Mouse (Mus musculus): ENCODE results near the gene Gskip. TPM values are rescaled to one million over a fixed set of nuclear protein-coding genes. Genes with fewer than 3 reads are reported as not detected.

Gene Gskip
- polyA plus RNA-seq, 1 experiment from 2014 or later, result 36.5 TPM

GRCm38 (mm10) chr12:105725736-105726135 is 41.1 kb downstream of the Gskip start:
- Histone ChIP-seq H3K9me3 (no peaks in the 10 kb centered on the region), H3K4me1 (no peaks in the 10 kb centered on the region), H3K4me3 (no peak overlapping the region), H3K4me2 (replicated peaks) (no peak overlapping the region), H3K9ac (no peak overlapping the region), H3K27ac (no peak overlapping the region), H3K27me3 (no peaks in the 10 kb centered on the region), H3K36me3 (no peaks in the 10 kb centered on the region)
- ATAC-seq (ENCODE audit: insufficient number of reproducible peaks, insufficient read depth, low FRiP score, low TSS enrichment), result no peak
- WGBS, result 77% methylated on average over 13 of the region's 13 CpGs

GRCm38 (mm10) chr12:105727268-105727667 is 42.6 kb downstream of the Gskip start:
- Histone ChIP-seq H3K27ac (no peak overlapping the region), H3K9me3 (no peaks in the 10 kb centered on the region), H3K4me2 (replicated peaks) (no peak overlapping the region), H3K27me3 (no peaks in the 10 kb centered on the region), H3K9ac (no peak overlapping the region), H3K4me3 (no peak overlapping the region), H3K4me1 (no peaks in the 10 kb centered on the region), H3K36me3 (no peaks in the 10 kb centered on the region)
- 78% methylated on average over 3 of the region's 3 CpGs for WGBS
- no peak for ATAC-seq (ENCODE audit: insufficient number of reproducible peaks, insufficient read depth, low FRiP score, low TSS enrichment)

- no peak overlapping the region for H3K4me3 ChIP-seq
- no peak overlapping the region for H3K27ac ChIP-seq
- ATAC-seq (ENCODE audit: insufficient number of reproducible peaks, insufficient read depth, low FRiP score, low TSS enrichment), result no peak
- H3K9me3 ChIP-seq, result no peaks in the 10 kb centered on the region
- no peaks in the 10 kb centered on the region for H3K36me3 ChIP-seq
- H3K27me3 ChIP-seq, result no peaks in the 10 kb centered on the region
- WGBS, result 28% methylated on average over 8 of the region's 8 CpGs
- no peak overlapping the region for H3K9ac ChIP-seq
- H3K4me2 ChIP-seq (replicated peaks), result no peak overlapping the region
- no peaks in the 10 kb centered on the region for H3K4me1 ChIP-seq
Observed at GRCm38 (mm10) chr12:105727964-105728363, 43.3 kb downstream of the Gskip start.

DNA sequence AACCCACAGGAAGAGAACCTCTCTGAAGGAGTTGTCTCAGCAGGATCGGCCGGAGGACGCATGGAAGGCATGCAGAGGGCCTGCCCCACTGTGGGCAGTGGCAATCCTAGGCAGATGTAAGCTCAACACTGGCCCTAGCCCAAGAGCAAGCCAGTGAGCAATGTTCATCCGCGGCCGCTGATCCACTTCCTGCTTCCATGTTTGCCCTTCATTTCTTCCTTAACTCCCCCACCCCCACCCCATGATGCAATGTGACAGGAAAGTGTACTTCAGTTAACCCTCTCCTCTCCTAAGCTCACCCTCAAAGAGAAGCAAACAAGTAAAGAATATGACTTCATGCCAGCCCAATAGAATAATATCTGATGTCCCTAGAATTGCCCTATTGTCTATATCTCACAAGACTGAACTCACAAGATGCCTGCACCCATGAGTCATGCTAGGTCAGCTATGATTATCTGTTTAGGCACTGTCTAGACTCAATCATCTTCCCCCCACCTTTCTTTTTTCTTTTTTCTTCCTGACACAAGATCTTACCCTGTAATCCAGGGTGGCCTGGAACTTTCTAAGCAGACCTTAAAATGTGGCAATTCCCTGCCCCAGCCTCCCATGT is 46.3 kb downstream of the Gskip start:
- WGBS, result 80% methylated on average over 6 of the region's 6 CpGs
- no peak for ATAC-seq (ENCODE audit: insufficient number of reproducible peaks, insufficient read depth, low FRiP score, low TSS enrichment)
- no peaks in the 10 kb centered on the region for H3K27me3 ChIP-seq

GRCm38 (mm10) chr12:105733370-105734159 is 48.9 kb downstream of the Gskip start:
- WGBS, result 79% methylated on average over 9 of the region's 9 CpGs
- no peaks in the 10 kb centered on the region for H3K36me3 ChIP-seq
- no peak overlapping the region for H3K4me3 ChIP-seq
- no peaks in the 10 kb centered on the region for H3K27me3 ChIP-seq
- H3K4me2 ChIP-seq (replicated peaks), result no peak overlapping the region
- H3K9me3 ChIP-seq, result no peaks in the 10 kb centered on the region
- H3K9ac ChIP-seq, result no peak overlapping the region
- no peak overlapping the region for H3K27ac ChIP-seq
- H3K4me1 ChIP-seq, result no peaks in the 10 kb centered on the region
- ATAC-seq (ENCODE audit: insufficient number of reproducible peaks, insufficient read depth, low FRiP score, low TSS enrichment), result no peak

More for the DNA sequence above, 46.3 kb downstream of the Gskip start:
- no peaks in the 10 kb centered on the region for H3K9me3 ChIP-seq
- no peak overlapping the region for H3K27ac ChIP-seq
- no peak overlapping the region for H3K4me3 ChIP-seq
- H3K9ac ChIP-seq, result no peak overlapping the region
- H3K4me1 ChIP-seq, result no peaks in the 10 kb centered on the region
- no peak overlapping the region for H3K4me2 ChIP-seq (replicated peaks)
- no peaks in the 10 kb centered on the region for H3K36me3 ChIP-seq

GRCm38 (mm10) chr12:105735226-105735888 is 50.7 kb downstream of the Gskip start:
- no peak overlapping the region for H3K4me3 ChIP-seq
- no peak overlapping the region for H3K27ac ChIP-seq
- no peaks in the 10 kb centered on the region for H3K27me3 ChIP-seq

DNA sequence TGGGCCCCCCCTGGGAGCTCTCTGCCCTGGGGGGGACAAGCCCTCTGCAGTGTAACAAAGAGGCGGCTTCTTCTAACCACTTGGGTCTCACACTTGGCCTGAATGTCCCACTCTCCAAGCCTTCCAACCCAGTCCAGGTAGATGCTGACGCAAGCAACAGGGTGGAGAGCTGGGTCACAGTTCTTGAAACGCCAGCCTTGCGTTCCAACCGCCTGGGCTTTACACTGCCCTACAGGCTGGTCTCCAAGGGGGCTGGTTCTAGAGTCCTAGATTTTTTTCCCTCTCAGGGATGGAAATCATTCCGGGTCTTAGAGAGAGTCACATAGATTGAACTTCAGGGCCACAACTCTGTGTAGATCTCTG is 51.2 kb downstream of the Gskip start:
- no peak overlapping the region for H3K4me2 ChIP-seq (replicated peaks)
- 83% methylated on average over 6 of the region's 6 CpGs for WGBS
- ATAC-seq (ENCODE audit: insufficient number of reproducible peaks, insufficient read depth, low FRiP score, low TSS enrichment), result no peak
- H3K27ac ChIP-seq, result no peak overlapping the region
- H3K9ac ChIP-seq, result no peak overlapping the region
- no peaks in the 10 kb centered on the region for H3K9me3 ChIP-seq
- H3K4me3 ChIP-seq, result no peak overlapping the region
- no peaks in the 10 kb centered on the region for H3K27me3 ChIP-seq
- no peaks in the 10 kb centered on the region for H3K4me1 ChIP-seq
- no peaks in the 10 kb centered on the region for H3K36me3 ChIP-seq

More at GRCm38 (mm10) chr12:105735226-105735888, 50.7 kb downstream of the Gskip start:
- ATAC-seq (ENCODE audit: insufficient number of reproducible peaks, insufficient read depth, low FRiP score, low TSS enrichment), result no peak
- 56% methylated on average over 7 of the region's 7 CpGs for WGBS
- Histone ChIP-seq H3K4me1 (no peaks in the 10 kb centered on the region), H3K9ac (no peak overlapping the region), H3K36me3 (no peaks in the 10 kb centered on the region), H3K9me3 (no peaks in the 10 kb centered on the region), H3K4me2 (replicated peaks) (no peak overlapping the region)

DNA sequence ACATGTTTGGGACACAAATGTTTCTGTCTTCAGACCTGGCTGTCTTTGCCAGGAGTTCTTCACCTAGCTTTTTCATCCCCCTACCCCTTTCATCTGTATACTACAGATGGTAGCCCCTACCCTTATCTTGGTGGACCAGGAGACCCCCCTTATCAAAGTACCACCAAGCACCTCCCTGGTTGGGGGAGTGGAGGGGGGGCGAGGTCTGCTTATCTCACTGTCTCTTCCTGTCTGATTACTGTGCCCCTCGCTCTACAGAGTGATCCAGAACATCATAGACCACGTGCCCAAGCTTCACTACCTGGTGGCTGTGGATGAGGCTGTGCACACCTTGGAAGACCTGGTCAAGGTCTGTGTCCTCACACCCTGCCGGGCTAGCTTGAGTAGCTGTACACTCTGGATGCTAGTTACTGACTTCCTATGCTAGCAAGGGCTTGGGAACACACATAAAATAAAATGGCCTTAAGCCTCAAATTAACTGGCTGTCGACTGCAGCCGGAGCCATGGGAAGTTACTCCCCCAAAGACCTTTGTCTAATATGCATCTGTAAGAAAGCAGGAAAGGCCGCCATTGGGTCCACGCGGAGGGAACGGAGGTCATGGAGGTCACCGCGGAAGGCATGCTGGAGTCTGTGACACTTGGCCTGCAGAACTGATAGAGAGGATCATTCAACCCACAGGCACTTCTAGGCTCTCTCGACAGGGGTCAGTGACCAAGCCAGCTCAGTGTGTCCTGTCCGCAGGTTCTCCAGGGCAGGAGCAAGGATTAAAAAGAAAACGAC is 53.9 kb downstream of the Gskip start:
- WGBS, result 68% methylated on average over 15 of the region's 15 CpGs

GRCm38 (mm10) chr12:105739656-105740055 is 55.0 kb downstream of the Gskip start:
- H3K9me3 ChIP-seq, result no peaks in the 10 kb centered on the region
- H3K36me3 ChIP-seq, result no peaks in the 10 kb centered on the region
- H3K27me3 ChIP-seq, result no peaks in the 10 kb centered on the region
- no peak overlapping the region for H3K27ac ChIP-seq
- no peaks in the 10 kb centered on the region for H3K4me1 ChIP-seq
- H3K4me2 ChIP-seq (replicated peaks), result no peak overlapping the region
- no peak overlapping the region for H3K9ac ChIP-seq
- ATAC-seq (ENCODE audit: insufficient number of reproducible peaks, insufficient read depth, low FRiP score, low TSS enrichment), result no peak
- WGBS, result 93% methylated on average over 8 of the region's 8 CpGs
- no peak overlapping the region for H3K4me3 ChIP-seq

More for the DNA sequence above, 53.9 kb downstream of the Gskip start:
- Histone ChIP-seq H3K4me1 (no peaks in the 10 kb centered on the region), H3K9ac (no peak overlapping the region), H3K36me3 (no peaks in the 10 kb centered on the region), H3K27ac (no peak overlapping the region), H3K4me2 (replicated peaks) (no peak overlapping the region), H3K4me3 (no peak overlapping the region), H3K27me3 (no peaks in the 10 kb centered on the region), H3K9me3 (no peaks in the 10 kb centered on the region)
- ATAC-seq (ENCODE audit: insufficient number of reproducible peaks, insufficient read depth, low FRiP score, low TSS enrichment), result no peak

DNA sequence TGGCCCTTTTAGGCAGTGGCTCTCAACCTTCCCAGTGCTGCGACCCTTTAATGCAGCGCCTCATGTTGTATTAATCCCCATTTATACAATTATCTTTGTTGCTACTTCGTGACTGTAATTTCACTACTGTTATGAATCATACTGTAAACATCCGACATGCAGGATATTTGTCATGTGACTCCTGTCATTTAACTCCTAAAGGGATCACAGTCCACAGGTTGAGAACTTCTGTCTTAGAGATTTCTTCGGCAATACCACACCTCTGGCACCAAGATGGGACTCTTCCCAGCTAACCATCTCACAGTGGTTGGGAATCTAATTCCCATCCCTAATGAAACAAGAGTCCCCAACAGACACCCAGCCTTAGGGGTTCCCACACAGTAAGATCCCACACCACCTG is 63.5 kb downstream of the Gskip start:
- no peak for ATAC-seq (ENCODE audit: insufficient number of reproducible peaks, insufficient read depth, low FRiP score, low TSS enrichment)
- Histone ChIP-seq H3K9ac (no peak overlapping the region), H3K4me2 (replicated peaks) (no peak overlapping the region), H3K27me3 (no peaks in the 10 kb centered on the region), H3K9me3 (no peaks in the 10 kb centered on the region), H3K4me3 (no peak overlapping the region), H3K36me3 (no peaks in the 10 kb centered on the region), H3K4me1 (no peaks in the 10 kb centered on the region), H3K27ac (no peak overlapping the region)
- 78% methylated on average over 5 of the region's 5 CpGs for WGBS
